Mouse (Mus musculus): ENCODE measurements around the gene Snx6. TPM values are rescaled to one million over a fixed set of nuclear protein-coding genes. Genes with fewer than 3 reads are reported as not detected.
A peak's percentile ranks its signal among the peaks of the same experiment; 100 is the strongest.

Gene Snx6
- total and polyA plus RNA-seq, 3 experiments = 67.3 to 155 (median 85.8) TPM

DNA sequence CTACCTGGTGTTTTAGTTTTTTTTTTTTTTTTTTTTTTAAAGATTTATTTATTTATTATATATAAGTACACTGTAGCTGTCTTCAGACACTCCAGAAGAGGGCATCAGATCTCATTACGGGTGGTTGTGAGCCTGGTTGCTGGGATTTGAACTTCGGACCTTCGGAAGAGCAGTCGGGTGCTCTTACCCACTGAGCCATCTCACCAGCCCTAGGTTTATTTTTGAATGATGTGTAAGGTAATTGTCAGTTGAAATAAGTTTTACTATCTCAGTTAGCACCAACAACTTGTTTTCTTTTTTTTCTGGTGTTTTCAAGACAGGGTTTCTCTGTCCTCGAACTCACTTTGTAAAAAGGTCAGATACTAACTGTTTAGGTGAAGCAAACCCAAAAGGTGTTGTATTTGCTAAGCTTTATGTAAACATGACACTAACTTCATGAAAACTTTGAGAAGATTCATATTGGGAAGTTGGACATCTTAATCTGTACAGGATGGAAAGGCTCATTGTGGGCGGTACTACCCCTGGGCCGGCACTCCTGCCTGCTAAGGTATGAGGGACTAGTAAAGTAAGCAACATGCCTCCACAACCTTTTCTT lies 98.4 kb downstream of the Snx6 start:
- H3K4me1 ChIP-seq (ENCODE audit: control insufficient read depth in 1 of 2, insufficient read depth in 2 of 2) = peaks cover 3 to 21% of the 10 kb centered on the region in 2 experiments
- dilution Hi-C loops (cut with MboI; ENCODE audit: extremely low pct_ligation_motif_present, extremely low pct_unique_long_range_greater_than_20kb, low sequenced_read_pairs) = no loop called here
- H3K9ac ChIP-seq (ENCODE audit: insufficient read depth, low read depth) = no peak overlapping the region

More for the DNA sequence above, 98.4 kb downstream of the Snx6 start:
- Histone ChIP-seq H3K27ac (ENCODE audit: insufficient read depth, low read depth) (no peak overlapping the region), H3K9me3 (replicated peaks; ENCODE audit: low read length) (no peaks in the 10 kb centered on the region), H3K79me2 (replicated peaks; ENCODE audit: control insufficient read depth, extremely low read depth, insufficient read depth, poor library complexity, severe bottlenecking) (peaks cover 21% of the 10 kb centered on the region), H3K36me3 (replicated peaks in 1 of 2; ENCODE audit: control insufficient read depth in 1 of 2, insufficient read depth in 1 of 2, low read length in 1 of 2) (peaks cover 7 to 11% of the 10 kb centered on the region in 2 experiments), H3K4me2 (ENCODE audit: insufficient read depth, low read depth, poor library complexity, severe bottlenecking) (no peak overlapping the region), H3K27me3 (replicated peaks) (peaks cover 7% of the 10 kb centered on the region), H3K4me3 (replicated peaks in 1 of 3; ENCODE audit: low read depth in 2 of 3, low read length in 2 of 3, poor library complexity in 1 of 3) (no peak overlapping the region)
- DNase-seq (ENCODE audit: extremely low read depth) = peak; percentile 80
- in situ Hi-C loops (cut with MboI; ENCODE audit: low pct_ligation_motif_present, low pct_unique_long_range_greater_than_20kb, low sequenced_read_pairs) = no loop called here
- no peak for TF ChIP-seq MAFK (IDR thresholded peaks at IDR 0.05; ENCODE audit: insufficient replicate concordance, low read length)
- TF ChIP-seq TCF12 (IDR thresholded peaks at IDR 0.05; ENCODE audit: low read depth, low read length) = no peak
- TF ChIP-seq JUN (IDR thresholded peaks at IDR 0.05; ENCODE audit: insufficient read depth, low read depth, low read length) = no peak
- TF ChIP-seq JUND (conservative IDR thresholded peaks at IDR 0.05; ENCODE audit: low read depth, low read length) = no peak; the same call in 1 of the 2 replicates
- peak; percentile 94 for TF ChIP-seq TBP (conservative IDR thresholded peaks at IDR 0.05; ENCODE audit: low read depth, low read length)
- no peak for TF ChIP-seq CHD1 (IDR thresholded peaks at IDR 0.05; ENCODE audit: low read depth, low read length)
- no peak for TF ChIP-seq MYC (IDR thresholded peaks at IDR 0.05; ENCODE audit: low read depth, low read length)
- peak; percentile 95 for TF ChIP-seq ZMIZ1 (IDR thresholded peaks at IDR 0.05; ENCODE audit: low read depth, low read length)
- no peak for TF ChIP-seq MEF2A (IDR thresholded peaks at IDR 0.05; ENCODE audit: borderline replicate concordance, low read depth, low read length)
- no peak for TF ChIP-seq EP300 (IDR thresholded peaks at IDR 0.05; ENCODE audit: low read length)
- peak; percentile 97 for TF ChIP-seq POLR2A (IDR thresholded peaks at IDR 0.05; ENCODE audit: low read depth, low read length)
- TF ChIP-seq USF1 (IDR thresholded peaks at IDR 0.05; ENCODE audit: low read depth, low read length) = no peak
- no peak for TF ChIP-seq ZKSCAN1 (IDR thresholded peaks at IDR 0.05; ENCODE audit: borderline replicate concordance, low read depth, low read length)
- TF ChIP-seq USF2 (conservative IDR thresholded peaks at IDR 0.05; ENCODE audit: low read depth, low read length) = no peak
- TF ChIP-seq ZNF384 (IDR thresholded peaks at IDR 0.05; ENCODE audit: low read depth, low read length) = no peak; the same call in 1 of the 2 replicates
- TF ChIP-seq ZC3H11A (IDR thresholded peaks at IDR 0.05; ENCODE audit: low read depth, low read length) = no peak
- no peak; the same call in none of the 2 replicates for TF ChIP-seq POLR2AphosphoS2 (IDR thresholded peaks at IDR 0.05; ENCODE audit: low read depth, low read length)

Other genes with a start within 250 kb of the Snx6 start
- 34.0 and 38.4 TPM in 2 replicates for gene Sptssa, start 139.1 kb downstream of the Snx6 start, total RNA-seq (2012; rRNA removed)
- 125 and 145 TPM in 2 replicates for gene Sptssa, start 139.1 kb downstream of the Snx6 start, total RNA-seq (2014; rRNA removed)
- 64.8 and 66.7 TPM in 2 replicates for gene Sptssa, start 139.1 kb downstream of the Snx6 start, polyA plus RNA-seq (2012; ENCODE audit: insufficient read length, low read depth)
- gene Eapp, start 99.8 kb downstream of the Snx6 start, total RNA-seq (2012; rRNA removed) = 52.4 and 53.9 TPM in 2 replicates
- 51.5 and 53.4 TPM in 2 replicates for gene Eapp, start 99.8 kb downstream of the Snx6 start, total RNA-seq (2014; rRNA removed)
- 43.1 and 60.9 TPM in 2 replicates for gene Eapp, start 99.8 kb downstream of the Snx6 start, polyA plus RNA-seq (2012; ENCODE audit: insufficient read length, low read depth)
- 6.1 and 7.1 TPM in 2 replicates for gene Cfl2, start 67.2 kb upstream of the Snx6 start, total RNA-seq (2012; rRNA removed)
- gene Cfl2, start 67.2 kb upstream of the Snx6 start, total RNA-seq (2014; rRNA removed) = 24.2 and 25.2 TPM in 2 replicates
- gene Cfl2, start 67.2 kb upstream of the Snx6 start, polyA plus RNA-seq (2012; ENCODE audit: insufficient read length, low read depth) = 13.8 and 16.1 TPM in 2 replicates
- not detected in 2 replicates for gene Gm20403, start 190.8 kb upstream of the Snx6 start, total RNA-seq (2012; rRNA removed)
- not detected in 2 replicates for gene Gm20403, start 190.8 kb upstream of the Snx6 start, total RNA-seq (2014; rRNA removed)
- not detected in 2 replicates for gene Gm20403, start 190.8 kb upstream of the Snx6 start, polyA plus RNA-seq (2012; ENCODE audit: insufficient read length, low read depth)
- gene Baz1a, start 218.6 kb upstream of the Snx6 start, total RNA-seq (2012; rRNA removed) = 41.7 and 51.2 TPM in 2 replicates
- 89.0 and 95.0 TPM in 2 replicates for gene Baz1a, start 218.6 kb upstream of the Snx6 start, total RNA-seq (2014; rRNA removed)
- 55.6 and 56.0 TPM in 2 replicates for gene Baz1a, start 218.6 kb upstream of the Snx6 start, polyA plus RNA-seq (2012; ENCODE audit: insufficient read length, low read depth)